ENCODE assay signal across 7 mouse cellular contexts in genomic region chr8:86882568-86883478, GRCm38 (mm10). TPM values are rescaled to one million over a fixed set of nuclear protein-coding genes. Genes with fewer than 3 reads are reported as not detected.
DNase-seq lines count a peak whose midpoint lies in the region; ATAC-seq and TF ChIP-seq lines count a peak whose summit lies in the region.

No protein-coding gene starts in this region.

- H3K4me1 ChIP-seq in lung, embryonic 14.5 days (ENCODE audit: insufficient read depth): peaks cover 15% of the 10 kb centered on the region
- peaks cover 27% of the 10 kb centered on the region for H3K4me1 ChIP-seq in embryonic facial prominence, embryonic 15.5 days
- peaks cover 28% of the 10 kb centered on the region for H3K4me1 ChIP-seq in limb, embryonic 10.5 days
- H3K4me1 ChIP-seq in stomach, embryonic 14.5 days (ENCODE audit: control insufficient read depth, insufficient read depth, low read length): peaks cover 19% of the 10 kb centered on the region; the same call in 1 of the 2 replicates

- 63% methylated on average over 11 of the region's 11 CpGs for WGBS in lung, embryonic 14.5 days
- WGBS in embryonic facial prominence, embryonic 15.5 days: 66% methylated on average over 11 of the region's 11 CpGs
- WGBS in limb, embryonic 10.5 days: 78% methylated on average over 11 of the region's 11 CpGs
- WGBS in stomach, embryonic 14.5 days: 63% methylated on average over 11 of the region's 11 CpGs

- no peak for TF ChIP-seq CTCF in lung, embryonic 14.5 days (IDR thresholded peaks at IDR 0.05; ENCODE audit: low read depth)

- peaks cover 9% of the 10 kb centered on the region; the same call in 1 of the 2 replicates for H3K36me3 ChIP-seq in lung, embryonic 14.5 days (ENCODE audit: insufficient read depth)
- H3K36me3 ChIP-seq in embryonic facial prominence, embryonic 15.5 days: no peaks in the 10 kb centered on the region
- peaks cover 29% of the 10 kb centered on the region for H3K36me3 ChIP-seq in limb, embryonic 10.5 days
- H3K36me3 ChIP-seq in stomach, embryonic 14.5 days (ENCODE audit: control insufficient read depth, insufficient read depth, low read length): no peaks in the 10 kb centered on the region

- ATAC-seq in lung, embryonic 14.5 days (ENCODE audit: insufficient read depth): no peak
- ATAC-seq in embryonic facial prominence, embryonic 15.5 days (ENCODE audit: insufficient number of reproducible peaks, low FRiP score, low TSS enrichment, low read depth): no peak
- ATAC-seq in stomach, embryonic 14.5 days (ENCODE audit: insufficient number of reproducible peaks, insufficient read depth, low FRiP score, low read depth): no peak

- peak overlapping the region; percentile 11; the same call in 1 of the 2 replicates for H3K4me3 ChIP-seq in lung, embryonic 14.5 days (ENCODE audit: low read depth, low read length)
- peak overlapping the region; percentile 78 for H3K4me3 ChIP-seq in embryonic facial prominence, embryonic 15.5 days (replicated peaks)
- H3K4me3 ChIP-seq in limb, embryonic 10.5 days: peak overlapping the region; percentile 93; the same call in 1 of the 2 replicates
- H3K4me3 ChIP-seq in stomach, embryonic 14.5 days (ENCODE audit: low read depth, low read length): peak overlapping the region; percentile 91; the same call in 1 of the 2 replicates

- H3K27me3 ChIP-seq in lung, embryonic 14.5 days (ENCODE audit: insufficient read depth, low read length): no peaks in the 10 kb centered on the region
- no peaks in the 10 kb centered on the region for H3K27me3 ChIP-seq in embryonic facial prominence, embryonic 15.5 days
- no peaks in the 10 kb centered on the region for H3K27me3 ChIP-seq in limb, embryonic 10.5 days (ENCODE audit: low read depth, poor library complexity, severe bottlenecking)
- no peaks in the 10 kb centered on the region for H3K27me3 ChIP-seq in stomach, embryonic 14.5 days (ENCODE audit: control insufficient read depth, insufficient read depth, low read length)

- H3K4me2 ChIP-seq in lung, embryonic 14.5 days: peak overlapping the region; percentile 94
- H3K4me2 ChIP-seq in embryonic facial prominence, embryonic 15.5 days (replicated peaks): peak overlapping the region; percentile 71
- peak overlapping the region; percentile 89 for H3K4me2 ChIP-seq in stomach, embryonic 14.5 days (replicated peaks; ENCODE audit: low read depth, low read length)

- H3K27ac ChIP-seq in lung, embryonic 14.5 days (ENCODE audit: low read depth): no peak overlapping the region
- H3K27ac ChIP-seq in embryonic facial prominence, embryonic 15.5 days (replicated peaks): no peak overlapping the region
- H3K27ac ChIP-seq in limb, embryonic 10.5 days: no peak overlapping the region
- no peak overlapping the region for H3K27ac ChIP-seq in stomach, embryonic 14.5 days (ENCODE audit: low read length)

- peak overlapping the region; percentile 23; the same call in 1 of the 2 replicates for H3K9ac ChIP-seq in lung, embryonic 14.5 days
- H3K9ac ChIP-seq in embryonic facial prominence, embryonic 15.5 days: no peak overlapping the region
- H3K9ac ChIP-seq in stomach, embryonic 14.5 days (replicated peaks; ENCODE audit: low read depth, low read length): no peak overlapping the region

- no peaks in the 10 kb centered on the region for H3K9me3 ChIP-seq in lung, embryonic 14.5 days (ENCODE audit: low read depth, low read length)
- no peaks in the 10 kb centered on the region for H3K9me3 ChIP-seq in embryonic facial prominence, embryonic 15.5 days (replicated peaks)
- H3K9me3 ChIP-seq in limb, embryonic 10.5 days (replicated peaks): no peaks in the 10 kb centered on the region
- no peaks in the 10 kb centered on the region for H3K9me3 ChIP-seq in stomach, embryonic 14.5 days (ENCODE audit: control insufficient read depth, low read depth, low read length)

- no peak for DNase-seq in lung, embryonic 14.5 days
- no peak for DNase-seq in lung, postnatal 4 days
- DNase-seq in limb, embryonic 10.5 days (ENCODE audit: low spot score): no peak
- DNase-seq in frontal cortex, postnatal 14 days (ENCODE audit: low spot score in 2 of 2): no peak
- no peak for DNase-seq in natural killer cell, adult 2 months (ENCODE audit: low spot score in 2 of 2)

RNA-seq across cellular contexts. Expression of gene N4bp1, which starts 2.2 kb away (rescaled TPM):
- polyA plus RNA-seq in lung, embryonic 14.5 days (2014; fragmentation: Nextera tagmentation; extraction: Ambion mirVana): 11.3 and 11.5 TPM in 2 replicates
- polyA plus RNA-seq in embryonic facial prominence, embryonic 15.5 days (2015; fragmentation: Nextera tagmentation; extraction: Ambion mirVana): 9.7 and 10.7 TPM in 2 replicates
- 9.0 and 11.1 TPM in 2 replicates for polyA plus RNA-seq in limb, embryonic 10.5 days (2016; fragmentation: Nextera tagmentation; extraction: Ambion mirVana)
- polyA plus RNA-seq in stomach, embryonic 14.5 days (2014; fragmentation: Nextera tagmentation; extraction: Ambion mirVana): 13.1 and 13.3 TPM in 2 replicates

Comparison
In these comparisons a context has a peak if more than half of its experiments do, and no peak if none do; other contexts are left out.
1. H3K4me3 ChIP-seq: peak in every context shown above with its lines; median percentile 93 in limb, embryonic 10.5 days; 91 in stomach, embryonic 14.5 days; 78 in embryonic facial prominence, embryonic 15.5 days; 11 in lung, embryonic 14.5 days.